Mouse (Mus musculus): ENCODE measurements around the gene Pax7. TPM values are rescaled to one million over a fixed set of nuclear protein-coding genes. Genes with fewer than 3 reads are reported as not detected.

Pax7 gene
- polyA plus RNA-seq (2015; fragmentation: Nextera tagmentation; extraction: Ambion mirVana), result 0.02 TPM in 1 of 2 replicates, not detected in the other

- H3K4me2 ChIP-seq, result peak within 1 kb of the TSS; percentile 27
- H3K4me1 ChIP-seq, result peaks cover 18% of the 10 kb centered on the region
- H3K27me3 ChIP-seq, result peaks cover 100% of the 10 kb centered on the region
- H3K9ac ChIP-seq, result no peak within 1 kb of the TSS
- WGBS, result under 1% methylated on average over 35 of the region's 41 CpGs
- no peak for ATAC-seq (ENCODE audit: borderline replicate concordance, extremely low read depth, low FRiP score, low TSS enrichment)
- peak within 1 kb of the TSS; percentile 14 for H3K4me3 ChIP-seq
- H3K9me3 ChIP-seq, result no peaks in the 10 kb centered on the region
- H3K27ac ChIP-seq, result no peak within 1 kb of the TSS
- no peaks in the 10 kb centered on the region for H3K36me3 ChIP-seq
Observed at GRCm38 (mm10) chr4:139833036-139833634, at the start of gene Pax7. TSS of gene Pax7 (minus strand) at chr4:139833528.

DNA sequence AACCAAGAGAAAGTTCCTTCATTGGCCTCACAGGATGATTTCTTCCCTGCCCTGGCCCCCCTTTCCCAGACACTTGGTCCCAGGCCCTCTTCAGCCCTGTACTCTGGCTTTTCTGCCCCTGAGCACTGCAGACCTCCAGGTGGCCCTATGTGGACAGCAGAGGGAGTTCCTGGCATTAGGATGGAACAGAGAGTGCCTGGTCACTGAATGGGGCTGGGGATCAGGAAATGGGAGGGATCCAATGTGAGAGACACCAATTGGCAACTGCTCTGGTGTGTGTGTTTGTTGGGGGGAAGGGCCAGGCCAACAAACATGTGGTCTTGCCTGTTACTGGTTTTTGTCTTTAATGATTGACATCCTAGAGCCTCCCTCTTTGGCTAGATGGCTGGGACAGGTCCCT is 48.5 kb upstream of the Pax7 start:
- no peaks in the 10 kb centered on the region for H3K4me1 ChIP-seq
- ATAC-seq (ENCODE audit: borderline replicate concordance, extremely low read depth, low FRiP score, low TSS enrichment), result no peak
- no peak overlapping the region for H3K4me2 ChIP-seq
- H3K27me3 ChIP-seq, result no peaks in the 10 kb centered on the region
- H3K9me3 ChIP-seq, result no peaks in the 10 kb centered on the region
- H3K27ac ChIP-seq, result no peak overlapping the region
- H3K9ac ChIP-seq, result no peak overlapping the region
- H3K36me3 ChIP-seq, result no peaks in the 10 kb centered on the region
- no peak overlapping the region for H3K4me3 ChIP-seq

- no peak overlapping the region for H3K27ac ChIP-seq
- H3K9ac ChIP-seq, result no peak overlapping the region
- no peaks in the 10 kb centered on the region for H3K4me1 ChIP-seq
- H3K36me3 ChIP-seq, result no peaks in the 10 kb centered on the region
- H3K9me3 ChIP-seq, result no peaks in the 10 kb centered on the region
- 59% methylated on average over 7 of the region's 7 CpGs for WGBS
- H3K4me3 ChIP-seq, result no peak overlapping the region
- H3K4me2 ChIP-seq, result no peak overlapping the region
- no peaks in the 10 kb centered on the region for H3K27me3 ChIP-seq
- ATAC-seq (ENCODE audit: borderline replicate concordance, extremely low read depth, low FRiP score, low TSS enrichment), result no peak
Observed at GRCm38 (mm10) chr4:139879324-139879723, 46.0 kb upstream of the Pax7 start.

DNA sequence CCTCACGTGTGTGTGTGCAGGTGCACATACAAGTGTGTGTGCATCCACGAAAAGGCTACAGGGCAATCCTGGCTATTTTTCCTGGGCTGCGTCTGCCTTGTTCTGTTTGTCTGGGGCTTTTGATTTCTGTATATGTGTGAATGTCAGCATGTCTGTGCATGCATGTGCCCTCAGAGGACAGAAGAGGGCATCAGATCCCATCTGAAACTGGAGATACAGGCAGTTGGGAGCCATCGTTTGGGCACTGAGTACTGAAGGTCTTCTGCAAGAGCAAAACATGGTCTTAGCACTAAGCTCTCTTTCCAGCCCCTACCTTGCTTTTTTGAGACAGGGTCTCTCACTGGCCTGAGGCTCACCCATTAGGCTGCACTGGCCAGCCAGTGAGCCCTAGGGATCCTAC is 45.1 kb upstream of the Pax7 start:
- H3K4me3 ChIP-seq, result no peak overlapping the region
- no peak for ATAC-seq (ENCODE audit: borderline replicate concordance, extremely low read depth, low FRiP score, low TSS enrichment)
- H3K4me1 ChIP-seq, result no peaks in the 10 kb centered on the region
- no peaks in the 10 kb centered on the region for H3K9me3 ChIP-seq
- no peak overlapping the region for H3K27ac ChIP-seq
- H3K9ac ChIP-seq, result no peak overlapping the region
- no peak overlapping the region for H3K4me2 ChIP-seq
- no peaks in the 10 kb centered on the region for H3K27me3 ChIP-seq
- no peaks in the 10 kb centered on the region for H3K36me3 ChIP-seq
- WGBS, result 59% methylated on average over 4 of the region's 4 CpGs

- H3K9ac ChIP-seq, result no peak overlapping the region
- no peak for ATAC-seq (ENCODE audit: borderline replicate concordance, extremely low read depth, low FRiP score, low TSS enrichment)
- H3K27ac ChIP-seq, result no peak overlapping the region
Observed at GRCm38 (mm10) chr4:139877269-139877668, 43.9 kb upstream of the Pax7 start.

GRCm38 (mm10) chr4:139872595-139872994 is 39.3 kb upstream of the Pax7 start:
- Histone ChIP-seq H3K36me3 (no peaks in the 10 kb centered on the region), H3K9me3 (no peaks in the 10 kb centered on the region), H3K4me3 (no peak overlapping the region), H3K27ac (no peak overlapping the region), H3K4me2 (no peak overlapping the region), H3K9ac (no peak overlapping the region), H3K4me1 (no peaks in the 10 kb centered on the region), H3K27me3 (no peaks in the 10 kb centered on the region)
- 6% methylated on average over 3 of the region's 3 CpGs for WGBS
- ATAC-seq (ENCODE audit: borderline replicate concordance, extremely low read depth, low FRiP score, low TSS enrichment), result no peak

More at GRCm38 (mm10) chr4:139877269-139877668, 43.9 kb upstream of the Pax7 start:
- H3K36me3 ChIP-seq, result no peaks in the 10 kb centered on the region
- H3K4me2 ChIP-seq, result no peak overlapping the region
- no peaks in the 10 kb centered on the region for H3K4me1 ChIP-seq
- WGBS, result 2% methylated on average over 4 of the region's 4 CpGs
- H3K9me3 ChIP-seq, result no peaks in the 10 kb centered on the region
- H3K4me3 ChIP-seq, result no peak overlapping the region
- no peaks in the 10 kb centered on the region for H3K27me3 ChIP-seq

GRCm38 (mm10) chr4:139871699-139872098 is 38.4 kb upstream of the Pax7 start:
- Histone ChIP-seq H3K4me3 (no peak overlapping the region), H3K4me2 (no peak overlapping the region), H3K4me1 (no peaks in the 10 kb centered on the region), H3K27me3 (no peaks in the 10 kb centered on the region), H3K9me3 (no peaks in the 10 kb centered on the region), H3K27ac (no peak overlapping the region), H3K9ac (no peak overlapping the region), H3K36me3 (no peaks in the 10 kb centered on the region)
- ATAC-seq (ENCODE audit: borderline replicate concordance, extremely low read depth, low FRiP score, low TSS enrichment), result 0 out of 2 replicates have a peak, but pooled peaks have one; percentile 10
- WGBS, result 16% methylated on average over 12 of the region's 12 CpGs

DNA sequence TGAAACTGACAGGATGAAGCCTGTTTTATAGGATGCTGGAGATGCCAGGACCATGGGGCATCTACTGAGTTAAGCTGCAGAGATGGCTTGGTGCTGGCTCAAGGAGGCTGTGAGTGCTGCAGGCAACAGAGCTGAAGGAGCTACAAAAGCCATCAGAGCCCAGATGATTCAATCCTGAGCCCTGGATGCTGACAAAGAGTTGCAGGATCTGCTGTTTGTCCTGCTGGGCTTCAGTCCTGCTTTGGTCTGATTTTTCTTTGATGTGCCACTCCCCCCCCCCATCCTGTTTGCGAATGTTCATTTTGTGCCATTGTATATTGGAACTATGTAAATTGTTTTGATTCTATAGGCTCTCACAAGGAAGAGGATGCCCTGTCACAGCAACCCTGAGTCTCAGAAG is 29.9 kb upstream of the Pax7 start:
- Histone ChIP-seq H3K4me2 (no peak overlapping the region), H3K9ac (no peak overlapping the region), H3K27me3 (peaks cover 3% of the 10 kb centered on the region; the same call in 1 of the 2 replicates), H3K4me3 (no peak overlapping the region), H3K9me3 (no peaks in the 10 kb centered on the region), H3K36me3 (no peaks in the 10 kb centered on the region), H3K4me1 (no peaks in the 10 kb centered on the region), H3K27ac (no peak overlapping the region)
- ATAC-seq (ENCODE audit: borderline replicate concordance, extremely low read depth, low FRiP score, low TSS enrichment), result no peak
- 88% methylated on average over 1 of the region's 1 CpGs for WGBS

- Histone ChIP-seq H3K27ac (no peak overlapping the region), H3K4me1 (no peaks in the 10 kb centered on the region), H3K4me2 (no peak overlapping the region), H3K9ac (no peak overlapping the region), H3K4me3 (no peak overlapping the region), H3K9me3 (no peaks in the 10 kb centered on the region), H3K36me3 (no peaks in the 10 kb centered on the region), H3K27me3 (peaks cover 41% of the 10 kb centered on the region)
- ATAC-seq (ENCODE audit: borderline replicate concordance, extremely low read depth, low FRiP score, low TSS enrichment), result no peak
- WGBS, result 3% methylated on average over 13 of the region's 13 CpGs
Observed at GRCm38 (mm10) chr4:139858635-139859176, 25.4 kb upstream of the Pax7 start.

GRCm38 (mm10) chr4:139852219-139853035 is 19.1 kb upstream of the Pax7 start:
- no peak for ATAC-seq (ENCODE audit: borderline replicate concordance, extremely low read depth, low FRiP score, low TSS enrichment)
- Histone ChIP-seq H3K9me3 (no peaks in the 10 kb centered on the region), H3K4me3 (no peak overlapping the region), H3K4me1 (no peaks in the 10 kb centered on the region), H3K4me2 (no peak overlapping the region), H3K27me3 (peaks cover 89% of the 10 kb centered on the region), H3K27ac (no peak overlapping the region), H3K9ac (no peak overlapping the region), H3K36me3 (no peaks in the 10 kb centered on the region)
- WGBS, result 4% methylated on average over 25 of the region's 25 CpGs

DNA sequence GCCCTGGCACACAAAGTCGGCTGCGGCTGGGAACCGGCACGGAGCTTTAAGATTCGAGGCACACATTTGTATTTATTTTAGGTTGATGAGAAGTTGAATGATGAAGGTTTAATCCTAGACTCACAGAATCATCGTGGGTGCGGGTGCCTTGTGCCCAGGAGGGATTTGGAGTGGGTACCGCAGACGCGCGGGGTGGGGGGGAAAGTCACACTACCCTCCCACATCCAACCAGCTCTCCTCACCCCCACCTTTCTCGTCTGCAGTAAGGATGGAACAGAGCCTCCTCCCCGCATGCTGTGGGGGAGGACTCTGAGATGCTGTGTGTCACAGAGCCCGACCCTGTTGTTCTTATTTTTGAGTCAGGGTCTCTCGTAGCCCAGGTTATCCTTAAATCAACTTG is 18.1 kb upstream of the Pax7 start:
- Histone ChIP-seq H3K36me3 (no peaks in the 10 kb centered on the region), H3K27me3 (peaks cover 93% of the 10 kb centered on the region), H3K9ac (no peak overlapping the region), H3K27ac (no peak overlapping the region), H3K4me2 (no peak overlapping the region), H3K4me1 (no peaks in the 10 kb centered on the region), H3K4me3 (no peak overlapping the region), H3K9me3 (no peaks in the 10 kb centered on the region)
- WGBS, result 13% methylated on average over 15 of the region's 15 CpGs
- no peak for ATAC-seq (ENCODE audit: borderline replicate concordance, extremely low read depth, low FRiP score, low TSS enrichment)

DNA sequence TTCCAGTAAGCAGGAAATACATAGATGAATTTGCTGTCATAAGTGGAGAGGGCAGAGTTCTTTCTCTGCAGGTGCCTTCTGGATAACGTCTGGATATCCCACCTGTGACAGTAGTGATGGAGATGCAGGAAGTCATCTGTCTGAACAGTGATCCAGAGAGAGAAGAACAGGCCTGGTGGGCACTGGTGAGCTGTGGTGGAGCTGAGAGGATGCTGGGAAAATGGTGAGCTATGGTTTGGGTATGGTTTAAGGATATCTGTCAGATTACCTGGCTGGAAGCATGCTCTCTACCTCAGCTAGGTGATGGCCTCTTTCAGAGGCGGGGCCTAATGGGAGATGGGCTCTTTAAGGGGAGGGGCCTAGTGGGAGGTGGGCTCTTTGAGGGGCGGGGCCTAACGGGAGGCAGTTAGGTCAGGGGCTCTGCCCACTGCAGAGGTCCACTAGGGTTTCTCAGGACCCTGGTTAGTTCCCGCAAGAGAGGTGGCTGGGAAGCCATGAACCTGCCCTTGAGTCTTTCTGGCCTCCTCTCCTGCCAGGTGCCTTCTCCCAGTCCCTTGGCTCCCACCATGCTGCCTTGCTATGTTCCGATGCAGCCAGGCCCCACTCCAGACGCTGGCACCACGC is 17.3 kb upstream of the Pax7 start:
- H3K4me1 ChIP-seq, result no peaks in the 10 kb centered on the region
- ATAC-seq (ENCODE audit: borderline replicate concordance, extremely low read depth, low FRiP score, low TSS enrichment), result no peak
- H3K36me3 ChIP-seq, result no peaks in the 10 kb centered on the region
- no peak overlapping the region for H3K4me3 ChIP-seq
- H3K9me3 ChIP-seq, result no peaks in the 10 kb centered on the region
- no peak overlapping the region for H3K4me2 ChIP-seq
- WGBS, result 8% methylated on average over 8 of the region's 8 CpGs
- peaks cover 95% of the 10 kb centered on the region for H3K27me3 ChIP-seq
- no peak overlapping the region for H3K27ac ChIP-seq
- no peak overlapping the region for H3K9ac ChIP-seq
